Mouse (Mus musculus): Measurements from ENCODE around the gene Creb1.

The Creb1 gene

GRCm38 (mm10) chr1:64532589-64533470 lies at the start of gene Creb1:
TSS of gene Creb1 (plus strand) at chr1:64532645.
- peak; percentile 97 to 98 for DNase-seq (ENCODE audit: low spot score in 2 of 2)

DNA sequence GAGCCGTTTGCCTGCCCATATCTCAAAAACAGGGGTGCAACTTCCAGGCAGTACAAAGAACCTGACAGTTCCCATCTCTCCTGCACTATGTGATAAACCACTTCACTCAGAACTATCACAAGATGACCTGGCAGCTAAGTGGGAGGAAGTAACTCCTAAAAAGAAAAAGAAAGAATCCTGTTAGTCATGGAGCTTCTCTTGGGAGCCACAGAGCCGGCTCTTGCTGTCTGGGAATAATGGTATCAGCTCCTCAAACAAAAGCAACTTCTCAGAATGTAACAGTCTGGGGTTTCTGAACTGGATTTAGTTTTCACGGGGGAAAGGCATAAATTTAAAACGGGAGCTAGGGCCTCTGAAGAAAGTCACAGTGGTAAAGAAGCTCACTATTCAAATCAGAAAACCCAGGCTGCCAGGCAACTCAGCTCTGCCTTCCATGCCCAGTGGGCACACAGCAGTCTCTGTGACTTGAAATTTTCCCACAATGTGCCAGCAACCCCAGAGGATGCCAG lies 43.9 kb upstream of the Creb1 start:
- no peak for DNase-seq (ENCODE audit: low spot score in 2 of 2)

GRCm38 (mm10) chr1:64496803-64497202 lies 35.6 kb upstream of the Creb1 start:
- no peak for DNase-seq (ENCODE audit: low spot score in 2 of 2)

GRCm38 (mm10) chr1:64501382-64502140 lies 30.9 kb upstream of the Creb1 start:
- no peak for DNase-seq (ENCODE audit: low spot score in 2 of 2)

GRCm38 (mm10) chr1:64508479-64509096 lies 23.9 kb upstream of the Creb1 start:
- no peak for DNase-seq (ENCODE audit: low spot score in 2 of 2)

DNA sequence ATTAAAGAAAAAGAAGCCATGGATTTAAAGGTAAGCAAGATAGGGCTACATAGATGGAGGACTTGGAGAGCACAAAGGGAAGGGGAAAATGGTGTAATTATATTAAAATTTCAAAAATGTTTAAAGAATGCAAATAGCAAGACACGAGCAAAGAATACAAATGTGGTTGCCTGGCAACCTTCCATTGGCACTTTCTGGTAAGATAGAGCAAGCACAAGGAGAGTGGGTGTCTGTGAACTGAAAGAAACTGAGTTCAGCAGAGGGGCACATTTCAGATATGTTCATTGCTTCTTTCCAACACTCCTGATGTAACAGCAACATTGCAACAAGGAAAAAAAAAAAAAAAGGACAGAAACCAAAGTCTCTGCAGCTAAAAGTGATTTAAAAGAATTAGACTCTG lies 22.8 kb upstream of the Creb1 start:
- DNase-seq (ENCODE audit: low spot score in 2 of 2) = peak; percentile 39 to 71

GRCm38 (mm10) chr1:64514184-64514583 lies 18.3 kb upstream of the Creb1 start:
- no peak for DNase-seq (ENCODE audit: low spot score in 2 of 2)

GRCm38 (mm10) chr1:64516593-64516992 lies 15.9 kb upstream of the Creb1 start:
- DNase-seq (ENCODE audit: low spot score in 2 of 2) = no peak

GRCm38 (mm10) chr1:64518480-64518879 lies 14.0 kb upstream of the Creb1 start:
- no peak for DNase-seq (ENCODE audit: low spot score in 2 of 2)

DNA sequence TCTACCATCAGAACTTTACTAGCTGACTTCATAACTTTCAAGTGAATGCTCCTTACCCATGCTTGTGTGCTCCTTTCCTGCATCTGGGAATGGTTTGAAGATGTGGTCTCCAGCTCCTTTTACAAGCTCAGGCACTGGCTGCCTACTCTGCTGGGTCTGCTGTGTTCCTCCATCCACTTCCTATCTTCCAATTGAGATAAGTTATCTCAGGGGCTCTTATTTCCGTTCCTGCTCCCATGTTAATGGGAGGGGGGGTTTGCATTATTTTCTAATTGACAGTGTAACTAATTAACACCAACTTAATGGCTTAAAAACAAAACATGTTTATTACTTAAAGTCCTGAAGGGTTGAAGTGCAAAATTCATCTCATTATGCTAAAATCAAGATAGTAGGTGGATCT lies 13.1 kb upstream of the Creb1 start:
- no peak for DNase-seq (ENCODE audit: low spot score in 2 of 2)

DNA sequence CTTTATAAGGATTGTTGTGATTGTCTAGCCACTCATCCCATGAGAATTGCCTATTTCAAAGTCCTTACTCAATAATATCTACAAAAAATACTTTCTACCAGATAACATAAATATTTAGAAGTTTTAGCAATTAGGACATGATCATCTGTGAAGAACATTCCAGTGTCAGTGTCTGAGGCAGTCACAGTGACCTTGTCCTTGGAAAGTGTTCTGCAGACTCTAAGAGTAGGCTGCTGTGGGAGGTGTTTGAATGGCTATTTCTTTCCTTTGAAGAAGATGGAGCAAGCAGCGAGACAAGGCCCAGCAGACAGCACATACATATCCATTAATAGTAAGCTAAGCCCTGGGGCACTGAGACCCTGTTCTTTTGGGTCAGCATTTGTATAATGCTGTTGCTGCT lies 12.5 kb upstream of the Creb1 start:
- no peak for DNase-seq (ENCODE audit: low spot score in 2 of 2)

GRCm38 (mm10) chr1:64521734-64522133 lies 10.7 kb upstream of the Creb1 start:
- no peak for DNase-seq (ENCODE audit: low spot score in 2 of 2)

GRCm38 (mm10) chr1:64522637-64523036 lies 9.8 kb upstream of the Creb1 start:
- no peak for DNase-seq (ENCODE audit: low spot score in 2 of 2)

DNA sequence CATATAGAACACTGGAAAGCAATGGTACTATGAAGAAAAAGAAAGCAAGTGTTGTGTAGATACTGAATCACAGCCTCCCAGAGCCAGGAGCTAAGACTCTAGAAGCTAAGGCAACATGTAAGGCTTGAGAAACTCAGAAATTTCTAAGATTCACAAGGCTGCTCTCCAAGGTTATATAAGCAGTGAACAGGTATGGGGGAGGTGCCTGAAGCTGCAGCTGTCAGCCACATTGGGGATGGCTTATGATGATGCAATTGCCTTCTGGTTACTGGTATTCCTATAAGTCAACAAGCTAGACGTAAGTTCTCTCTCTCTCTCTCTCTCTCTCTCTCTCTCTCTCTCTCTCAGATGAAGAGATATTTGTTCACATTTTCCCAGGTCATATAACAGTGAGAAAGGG lies 9.3 kb upstream of the Creb1 start:
- peak in 1 of 2 experiments; percentile 29 for DNase-seq (ENCODE audit: low spot score in 2 of 2)

DNA sequence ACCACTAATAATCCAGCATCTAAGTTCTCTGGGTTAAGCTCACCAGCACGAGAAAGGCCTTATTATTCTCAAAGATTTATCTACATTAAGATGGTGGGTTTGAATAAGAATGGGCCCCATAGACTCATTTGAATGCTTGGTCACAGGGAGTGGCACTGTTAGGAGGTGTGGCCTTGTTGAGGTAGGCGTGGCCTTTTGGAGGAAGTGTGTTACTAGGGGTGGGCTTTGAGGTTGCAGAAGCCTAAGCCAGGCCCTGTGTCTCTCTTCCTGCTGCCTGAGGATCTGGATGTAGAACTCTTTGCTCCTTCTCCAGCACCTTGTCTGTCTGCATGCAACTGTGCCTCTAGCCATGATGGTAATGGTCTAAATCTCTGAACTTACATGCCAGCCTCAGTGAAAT lies 7.8 kb upstream of the Creb1 start:
- DNase-seq (ENCODE audit: low spot score in 2 of 2) = no peak

- no peak for DNase-seq (ENCODE audit: low spot score in 2 of 2)
Observed at GRCm38 (mm10) chr1:64527626-64528025, 4.8 kb upstream of the Creb1 start.

DNA sequence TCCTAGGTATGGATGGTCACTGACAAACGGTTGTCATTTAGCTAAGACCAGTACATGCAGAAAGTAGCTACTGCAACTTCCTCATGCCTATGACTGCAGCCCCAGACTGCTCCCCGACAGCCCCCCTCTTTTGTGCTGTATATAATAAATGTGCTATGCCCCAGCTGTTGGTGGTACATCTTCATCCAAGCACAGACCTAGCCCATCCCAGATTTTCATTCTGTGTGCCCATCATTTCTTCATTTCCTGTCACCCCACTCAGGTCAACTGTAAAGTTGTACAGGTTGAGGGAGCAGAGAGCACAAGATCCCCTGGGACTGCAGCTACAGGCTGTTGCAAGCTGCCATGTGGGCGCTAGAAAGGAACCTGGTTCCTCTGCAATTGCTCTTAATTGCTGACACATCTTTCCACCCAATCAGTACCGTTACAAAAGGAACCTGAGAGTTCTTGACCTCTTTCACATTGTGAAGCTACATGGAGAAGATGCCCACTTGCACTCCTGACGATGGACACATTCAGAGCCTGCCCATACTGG lies 2.6 kb upstream of the Creb1 start:
- no peak for DNase-seq (ENCODE audit: low spot score in 2 of 2)

GRCm38 (mm10) chr1:64531548-64531947 lies 897 bp upstream of the Creb1 start:
- DNase-seq (ENCODE audit: low spot score in 2 of 2) = no peak

DNA sequence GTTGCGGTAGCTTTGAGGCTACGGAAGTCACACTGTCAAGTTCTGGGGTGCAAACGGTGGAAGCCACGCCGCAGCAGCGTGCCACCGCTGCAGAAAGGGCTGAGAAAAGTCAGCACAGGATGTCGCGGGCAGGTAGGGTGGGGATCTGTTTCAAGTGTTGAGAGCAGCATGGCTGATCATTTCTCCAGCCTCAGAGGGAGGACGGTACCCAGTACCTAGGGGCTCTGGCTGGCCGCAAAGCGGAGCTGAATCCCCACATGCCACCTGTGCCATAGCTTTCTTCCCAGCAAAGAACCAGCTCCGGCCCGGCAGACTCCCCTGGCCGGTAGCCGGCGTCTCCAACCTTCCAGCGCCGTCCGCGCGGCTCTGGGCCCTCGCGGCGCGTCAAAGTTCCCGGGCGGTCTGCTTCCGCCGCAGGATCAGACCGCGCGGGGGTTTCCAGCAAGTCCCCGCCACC lies 350 bp upstream of the Creb1 start:
- no peak for DNase-seq (ENCODE audit: low spot score in 2 of 2)

GRCm38 (mm10) chr1:64533471-64534443 lies 1.3 kb downstream of the Creb1 start:
- peak in 1 of 2 experiments; percentile 20 for DNase-seq (ENCODE audit: low spot score in 2 of 2)

All from right cerebral cortex, postnatal 36 days (tissue).